Mouse (Mus musculus): Measurements from ENCODE around the gene Olfr56.
"Not testable (repeated sequence)": the region's sequence is repeated elsewhere in the genome, so short reads cannot be mapped to it uniquely, and the experiment has no call there.

DNA sequence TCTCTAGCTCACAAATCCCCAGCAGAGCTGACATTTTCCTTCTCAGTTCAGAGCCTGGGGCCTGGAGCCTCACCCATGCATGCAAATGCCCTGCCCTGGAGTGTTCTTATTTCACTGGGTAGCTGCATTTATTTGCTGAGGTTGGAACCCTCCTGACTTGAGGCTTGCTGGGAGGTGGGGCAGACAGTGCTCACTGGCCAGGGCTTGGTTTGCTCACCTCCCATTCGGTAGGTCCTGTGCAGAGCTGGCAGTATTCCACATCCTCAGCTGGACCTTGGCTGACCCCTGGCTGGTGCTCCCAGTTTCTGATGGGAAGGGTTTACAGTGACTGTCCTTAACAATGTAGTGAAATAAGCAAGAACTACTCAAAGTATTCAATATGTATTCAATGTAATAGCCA, 28.1 kb downstream of the Olfr56 start:
- TF ChIP-seq CTCF, EP300 (IDR thresholded peaks at IDR 0.05): not testable (repeated sequence)

Data from lung, postnatal 0 days (tissue).